9 mouse cellular contexts compared by ENCODE assay signal in the genomic region with DNA sequence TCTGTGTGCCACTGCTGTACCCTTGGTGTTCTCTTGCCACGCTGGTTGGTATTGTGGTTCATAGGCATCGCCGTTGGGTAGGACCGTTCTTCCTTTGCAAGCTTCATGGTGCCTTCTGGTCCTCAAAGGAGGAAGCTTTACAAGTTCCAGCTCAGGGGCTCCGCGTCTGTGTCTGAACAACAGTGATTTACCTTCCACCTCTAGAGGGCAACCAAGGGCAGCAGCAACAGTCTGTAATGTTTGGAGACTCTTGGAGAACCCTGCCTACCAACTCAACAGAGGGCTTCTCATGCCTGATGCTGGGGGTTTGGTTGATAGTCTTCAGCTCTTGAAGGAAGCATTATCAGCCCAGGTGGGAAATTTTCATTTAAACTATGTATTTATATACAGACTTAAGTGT. TPM values are rescaled to one million over a fixed set of nuclear protein-coding genes. Genes with fewer than 3 reads are reported as not detected.
A peak's percentile ranks its signal among the peaks of the same experiment; 100 is the strongest.
DNase-seq lines count a peak whose midpoint lies in the region; ATAC-seq and TF ChIP-seq lines count a peak whose summit lies in the region.
"Had no signal": no experiment of that assay in that cellular context is flagged by ENCODE, and none has a peak within 500 bp of the region (broad histone marks: within the 10 kb centered on the region; RNA-seq: fewer than 3 reads in every experiment).

No protein-coding gene starts in this region.

- no peak overlapping the region for H3K27ac ChIP-seq in intestine, postnatal 0 days (ENCODE audit: low read depth, low read length)
- no peak overlapping the region for H3K27ac ChIP-seq in intestine, embryonic 16.5 days (ENCODE audit: low read length)
- no peak overlapping the region for H3K27ac ChIP-seq in MEL (ENCODE audit: control insufficient read depth, low read depth, low read length)
- no peak overlapping the region for H3K27ac ChIP-seq in cerebellum, adult 2 months (ENCODE audit: insufficient read depth, low read length)
- H3K27ac ChIP-seq in neural tube, embryonic 15.5 days (replicated peaks): no peak overlapping the region
- H3K27ac ChIP-seq: limb, embryonic 15.5 days had no signal

- TF ChIP-seq RAD21 in MEL (IDR thresholded peaks at IDR 0.05; ENCODE audit: low read depth, low read length): peak; percentile 33

- peak; percentile 32 for DNase-seq in MEL (ENCODE audit: low read depth, low spot score)
- peak; percentile 67 to 70 for DNase-seq in cerebellum, adult 2 months
- DNase-seq in gastrocnemius, postnatal 14 days: peak; percentile 36
- DNase-seq in left cerebral cortex, adult 18-20 months (ENCODE audit: low spot score in 2 of 2): peak; percentile 45 to 47
- peak; percentile 30 for DNase-seq in ovary, postnatal 36 days (ENCODE audit: low spot score)

- WGBS in intestine, postnatal 0 days: 79% methylated on average over 6 of the region's 6 CpGs
- WGBS in intestine, embryonic 16.5 days: 63% methylated on average over 6 of the region's 6 CpGs
- 69% methylated on average over 6 of the region's 6 CpGs for WGBS in cerebellum, adult 2 months
- WGBS in neural tube, embryonic 15.5 days: 84% methylated on average over 6 of the region's 6 CpGs

- peak; percentile 79 for TF ChIP-seq CTCF in intestine, postnatal 0 days (IDR thresholded peaks at IDR 0.05; ENCODE audit: low read depth)
- peak; percentile 20 to 44 (median 39); a peak in 3 of 6 replicates for TF ChIP-seq CTCF in MEL (IDR thresholded peaks at IDR 0.05 in 2 of 3, conservative IDR thresholded peaks at IDR 0.05 in 1 of 3; ENCODE audit: control insufficient read depth in 1 of 3, insufficient read depth in 1 of 3, low read depth in 2 of 3, low read length in 3 of 3, poor library complexity in 1 of 3, severe bottlenecking in 1 of 3)
- peak; percentile 61; the same call in 1 of the 2 replicates for TF ChIP-seq CTCF in cerebellum, adult 2 months (IDR thresholded peaks at IDR 0.05; ENCODE audit: borderline replicate concordance, insufficient read depth, low read depth, low read length)

- H3K36me3 ChIP-seq in intestine, postnatal 0 days (ENCODE audit: control insufficient read depth, insufficient read depth): no peaks in the 10 kb centered on the region
- no peaks in the 10 kb centered on the region for H3K36me3 ChIP-seq in intestine, embryonic 16.5 days (ENCODE audit: control insufficient read depth, insufficient read depth, low read length)
- H3K36me3 ChIP-seq in MEL (ENCODE audit: control insufficient read depth in 1 of 2, insufficient read depth in 2 of 2, low read length in 2 of 2): no peaks in the 10 kb centered on the region
- H3K36me3 ChIP-seq in neural tube, embryonic 15.5 days: no peaks in the 10 kb centered on the region
- H3K36me3 ChIP-seq: limb, embryonic 15.5 days had no signal

- intact Hi-C loops in gastrocnemius, postnatal 14 days (cut with DNase I; ENCODE audit: low total_unique reads): no loop called here

- no peak overlapping the region for H3K9ac ChIP-seq in intestine, postnatal 0 days (ENCODE audit: low read depth, low read length)
- H3K9ac ChIP-seq in intestine, embryonic 16.5 days (ENCODE audit: low read depth, low read length): no peak overlapping the region
- no peak overlapping the region for H3K9ac ChIP-seq in MEL (ENCODE audit: control insufficient read depth, low read depth, low read length, poor library complexity, severe bottlenecking)
- H3K9ac ChIP-seq in neural tube, embryonic 15.5 days (replicated peaks): no peak overlapping the region
- H3K9ac ChIP-seq: limb, embryonic 15.5 days had no signal

- no peak overlapping the region for H3K4me2 ChIP-seq in intestine, postnatal 0 days (replicated peaks; ENCODE audit: low read depth)
- no peak overlapping the region for H3K4me2 ChIP-seq in intestine, embryonic 16.5 days (ENCODE audit: low read depth, low read length)
- H3K4me2 ChIP-seq in neural tube, embryonic 15.5 days: no peak overlapping the region
- H3K4me2 ChIP-seq: limb, embryonic 15.5 days had no signal

- no peaks in the 10 kb centered on the region for H3K4me1 ChIP-seq in intestine, postnatal 0 days (replicated peaks; ENCODE audit: control insufficient read depth, insufficient read depth, low read length)
- H3K4me1 ChIP-seq in intestine, embryonic 16.5 days (ENCODE audit: control insufficient read depth, insufficient read depth, low read length): no peaks in the 10 kb centered on the region
- H3K4me1 ChIP-seq in MEL (ENCODE audit: control insufficient read depth in 1 of 2, insufficient read depth in 2 of 2, low read length in 2 of 2): no peaks in the 10 kb centered on the region
- H3K4me1 ChIP-seq in cerebellum, adult 2 months (ENCODE audit: control insufficient read depth, insufficient read depth, low read length): 0 out of 2 replicates have a peak, but pooled peaks cover 5% of the 10 kb centered on the region
- no peaks in the 10 kb centered on the region for H3K4me1 ChIP-seq in neural tube, embryonic 15.5 days
- H3K4me1 ChIP-seq: limb, embryonic 15.5 days had no signal

- ATAC-seq in intestine, postnatal 0 days: no peak
- no peak for ATAC-seq in intestine, embryonic 16.5 days
- ATAC-seq in neural tube, embryonic 15.5 days (ENCODE audit: low FRiP score): no peak

- H3K27me3 ChIP-seq in intestine, postnatal 0 days (replicated peaks; ENCODE audit: control insufficient read depth, insufficient read depth, low read length): no peaks in the 10 kb centered on the region
- no peaks in the 10 kb centered on the region for H3K27me3 ChIP-seq in intestine, embryonic 16.5 days (replicated peaks; ENCODE audit: control insufficient read depth, insufficient read depth, low read length)
- H3K27me3 ChIP-seq in MEL (ENCODE audit: control insufficient read depth in 1 of 2, insufficient read depth in 2 of 2, low read length in 2 of 2): no peaks in the 10 kb centered on the region
- no peaks in the 10 kb centered on the region for H3K27me3 ChIP-seq in cerebellum, adult 2 months (ENCODE audit: control insufficient read depth, insufficient read depth, low read length)
- H3K27me3 ChIP-seq in neural tube, embryonic 15.5 days (replicated peaks): no peaks in the 10 kb centered on the region
- H3K27me3 ChIP-seq: limb, embryonic 15.5 days had no signal

- no peak overlapping the region for H3K4me3 ChIP-seq in intestine, postnatal 0 days (ENCODE audit: low read depth, low read length)
- H3K4me3 ChIP-seq in intestine, embryonic 16.5 days (ENCODE audit: low read length): no peak overlapping the region
- H3K4me3 ChIP-seq in MEL (ENCODE audit: control insufficient read depth in 1 of 2, insufficient read depth in 1 of 2, low read depth in 2 of 2, low read length in 2 of 2): no peak overlapping the region
- H3K4me3 ChIP-seq in cerebellum, adult 2 months (replicated peaks; ENCODE audit: insufficient read depth, low read depth, low read length): no peak overlapping the region
- no peak overlapping the region for H3K4me3 ChIP-seq in neural tube, embryonic 15.5 days (replicated peaks)
- H3K4me3 ChIP-seq: limb, embryonic 15.5 days had no signal

- H3K9me3 ChIP-seq in intestine, postnatal 0 days (ENCODE audit: control insufficient read depth): no peaks in the 10 kb centered on the region
- H3K9me3 ChIP-seq in intestine, embryonic 16.5 days (ENCODE audit: control insufficient read depth, low read length): no peaks in the 10 kb centered on the region
- H3K9me3 ChIP-seq in MEL (replicated peaks; ENCODE audit: insufficient read depth, low read length): no peaks in the 10 kb centered on the region
- H3K9me3 ChIP-seq in neural tube, embryonic 15.5 days (replicated peaks): no peaks in the 10 kb centered on the region
- H3K9me3 ChIP-seq: limb, embryonic 15.5 days had no signal

- no peak for TF ChIP-seq EP300 in MEL (IDR thresholded peaks at IDR 0.05; ENCODE audit: low read depth in 1 of 2, low read length in 2 of 2)

- H3K79me2 ChIP-seq in MEL (ENCODE audit: control insufficient read depth, insufficient read depth, low read length, poor library complexity): no peaks in the 10 kb centered on the region

- no peak for TF ChIP-seq POLR2A in MEL (IDR thresholded peaks at IDR 0.05; ENCODE audit: control insufficient read depth in 1 of 2, insufficient read depth in 1 of 2, low read depth in 1 of 2, low read length in 2 of 2, poor library complexity in 1 of 2)
- TF ChIP-seq POLR2A in cerebellum, adult 2 months (IDR thresholded peaks at IDR 0.05; ENCODE audit: borderline replicate concordance, insufficient read depth, low read length): no peak

TF ChIP-seq in MEL, 35 proteins besides CTCF, POLR2A, EP300 and RAD21:
- TF ChIP-seq UBTF (IDR thresholded peaks at IDR 0.05; ENCODE audit: borderline replicate concordance, insufficient read depth, low read depth, low read length) (no peak), CHD2 (IDR thresholded peaks at IDR 0.05; ENCODE audit: low read length) (no peak), MXI1 (IDR thresholded peaks at IDR 0.05; ENCODE audit: low read depth, low read length) (no peak), TAL1 (IDR thresholded peaks at IDR 0.05; ENCODE audit: low read length) (no peak), NELFE (IDR thresholded peaks at IDR 0.05; ENCODE audit: low read depth, low read length) (no peak), BHLHE40 (IDR thresholded peaks at IDR 0.05; ENCODE audit: borderline replicate concordance, low read depth, low read length) (no peak), POLR2AphosphoS5 (IDR thresholded peaks at IDR 0.05; ENCODE audit: borderline replicate concordance, low read depth, low read length) (no peak), SMC3 (IDR thresholded peaks at IDR 0.05; ENCODE audit: low read depth, low read length) (peak; percentile 47)

RNA-seq across cellular contexts. Expression of gene Gabrr1, which starts 7.8 kb away (rescaled TPM):
- 0.12 and 0.20 TPM in 2 replicates for polyA plus RNA-seq in intestine, postnatal 0 days (2015; fragmentation: Nextera tagmentation; extraction: Ambion mirVana)
- not detected in 2 replicates for polyA plus RNA-seq in intestine, embryonic 16.5 days (2015; fragmentation: Nextera tagmentation; extraction: Ambion mirVana)
- not detected in 2 replicates for total RNA-seq in MEL (2012; rRNA removed)
- not detected for polyA plus RNA-seq in MEL (2012; ENCODE audit: insufficient read depth in 1 of 2, insufficient read length in 2 of 2, low read depth in 1 of 2, low replicate concordance in 2 of 2, missing spikeins in 1 of 2)
- polyA plus RNA-seq in cerebellum, adult 2 months (2012; rRNA removed): 0.30 and 0.34 TPM in 2 replicates
- total RNA-seq in gastrocnemius, postnatal 14 days (2021): not detected
- total RNA-seq in left cerebral cortex, adult 18-20 months (2021): under 1 TPM in 1 of 2 experiments, not detected in 1; 0.14 TPM
- 0.27 and 0.28 TPM in 2 replicates for polyA plus RNA-seq in neural tube, embryonic 15.5 days (2015; fragmentation: Nextera tagmentation; extraction: Ambion mirVana)
